Mouse (Mus musculus) megakaryocyte-erythroid progenitor cell, adult 5-6 weeks (primary cell): ENCODE data around the gene Bcl11b. TPM values are rescaled to one million over a fixed set of nuclear protein-coding genes. Genes with fewer than 3 reads are reported as not detected.
A peak's percentile ranks its signal among the peaks of the same experiment; 100 is the strongest.

Experiments used
- ATAC-seq: replicated peaks from 2 replicates; pipeline ENCODE4 v1.8.0; 2016; ENCODE audit warnings: mild to moderate bottlenecking, inconsistent platforms; ENCODE audit not compliant: severe bottlenecking, poor library complexity, low FRiP score, low TSS enrichment
- total RNA-seq, 2 experiments: library from RNA; stranded (forward) in 1 of 2; stranded (reverse) in 1 of 2; fragments of 200-1000, 215-1000 nt in 1 of 2; fragments of >200 nt in 1 of 2; fragmentation: Nextera tagmentation in 1 of 2; gene quantifications; 2 replicates each; pipeline ENCODE4 v1.2.3; 2014 to 2017

The Bcl11b gene
- total RNA-seq, 2 experiments from 2014 or later: 0.59 to 2.0 TPM

DNA sequence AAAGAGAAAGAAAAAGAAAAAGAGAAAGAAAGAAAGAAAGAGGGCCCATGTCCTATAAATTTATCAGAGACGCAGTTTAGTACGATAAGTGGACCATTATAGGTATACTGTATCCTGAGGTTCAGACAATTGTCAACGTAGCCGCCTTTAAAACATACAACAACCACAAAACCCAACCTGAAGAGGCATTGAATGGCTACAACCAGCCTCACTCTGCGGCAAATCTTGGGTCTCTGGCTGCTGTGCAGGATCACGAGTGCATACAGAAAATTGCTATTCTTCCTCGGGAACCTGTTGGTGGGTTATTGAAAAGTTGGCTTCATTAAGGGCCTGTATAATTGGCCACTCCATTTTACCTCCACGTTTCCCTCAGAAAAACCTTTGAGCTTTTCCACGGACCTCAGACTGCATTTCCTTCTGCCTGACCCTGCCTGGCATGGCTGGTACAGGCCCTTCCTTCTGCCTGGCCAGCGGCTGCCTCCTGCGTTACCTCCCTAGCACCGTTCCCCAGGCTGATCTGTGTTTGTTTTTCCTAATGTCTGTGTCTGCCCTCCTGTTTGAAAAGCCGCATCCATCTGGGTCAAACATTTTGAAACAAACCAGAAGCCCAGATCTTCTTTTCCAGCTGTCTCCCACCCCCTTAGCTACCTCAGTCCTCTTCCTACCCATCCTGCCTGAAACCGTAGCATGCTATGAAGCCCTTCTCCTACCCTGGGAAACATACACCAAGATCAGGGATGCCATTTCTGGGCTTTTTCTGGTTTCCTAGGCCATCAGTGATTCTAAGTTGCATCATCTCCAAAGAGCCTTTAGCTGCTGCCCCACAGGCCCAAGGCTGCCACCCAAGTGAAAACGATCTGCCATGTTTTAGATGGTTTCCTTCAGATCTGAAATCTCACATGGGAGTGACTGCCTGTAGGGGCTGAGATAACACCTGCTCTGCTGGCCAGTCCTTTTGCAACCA lies 3.4 kb downstream of the Bcl11b start:
- no peak for ATAC-seq

DNA sequence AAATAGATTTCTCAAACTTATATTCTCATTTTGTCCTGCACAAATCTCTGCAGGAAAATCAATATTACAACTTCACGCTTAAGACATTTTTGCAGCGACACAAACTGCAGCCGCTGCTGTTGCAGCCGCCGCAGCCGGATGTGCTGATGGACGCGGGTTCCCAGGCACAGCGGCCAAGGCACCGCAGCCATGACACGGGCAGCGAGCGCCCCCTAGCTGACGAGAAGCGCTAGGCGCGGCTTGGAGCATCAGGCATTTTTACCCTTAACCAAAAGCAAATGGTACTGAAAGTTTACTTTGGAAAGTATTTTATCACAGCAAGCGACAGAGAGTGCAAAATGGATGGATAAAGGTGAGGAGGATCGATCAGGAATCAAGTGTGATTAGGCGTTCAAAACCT lies 4.7 kb downstream of the Bcl11b start:
- peak; percentile 85 for ATAC-seq

DNA sequence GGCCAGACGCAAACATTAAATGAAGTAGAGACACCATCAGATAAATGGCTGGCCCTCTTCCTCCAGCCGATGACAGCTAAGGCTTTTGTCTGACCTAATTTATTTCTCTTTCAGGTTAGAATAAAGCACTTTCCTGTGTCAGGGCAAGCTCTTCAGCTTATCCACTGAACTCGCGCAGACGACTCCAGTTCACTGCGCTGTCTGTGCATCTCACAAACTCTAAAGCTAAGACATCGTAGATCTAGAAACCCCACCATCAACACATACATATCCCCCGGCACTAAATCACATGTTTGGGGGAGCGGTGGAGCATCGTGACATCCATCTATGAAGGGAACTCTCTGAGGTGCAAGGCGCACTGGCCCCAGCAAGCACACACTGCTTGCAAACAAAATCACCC lies 5.5 kb downstream of the Bcl11b start:
- no peak for ATAC-seq

DNA sequence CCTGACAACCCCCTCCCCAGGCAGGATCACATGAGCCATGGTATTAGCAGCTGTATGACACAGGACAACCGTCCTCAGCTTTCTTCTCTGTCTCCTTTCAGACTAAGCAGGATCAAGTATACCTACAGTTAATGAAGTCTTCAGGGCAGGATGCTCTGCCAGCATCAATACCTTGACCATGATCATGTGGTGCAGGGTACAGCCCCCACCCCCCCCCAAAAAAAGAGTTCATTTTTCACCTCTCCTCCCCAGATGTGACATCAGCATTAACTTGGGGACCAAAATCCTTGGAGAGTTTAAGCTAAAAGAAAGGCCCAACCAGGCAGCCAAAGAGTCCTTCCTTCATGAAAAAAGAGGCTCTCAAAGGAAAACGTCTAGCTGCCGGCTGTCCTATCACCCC lies 6.2 kb downstream of the Bcl11b start:
- ATAC-seq: no peak

DNA sequence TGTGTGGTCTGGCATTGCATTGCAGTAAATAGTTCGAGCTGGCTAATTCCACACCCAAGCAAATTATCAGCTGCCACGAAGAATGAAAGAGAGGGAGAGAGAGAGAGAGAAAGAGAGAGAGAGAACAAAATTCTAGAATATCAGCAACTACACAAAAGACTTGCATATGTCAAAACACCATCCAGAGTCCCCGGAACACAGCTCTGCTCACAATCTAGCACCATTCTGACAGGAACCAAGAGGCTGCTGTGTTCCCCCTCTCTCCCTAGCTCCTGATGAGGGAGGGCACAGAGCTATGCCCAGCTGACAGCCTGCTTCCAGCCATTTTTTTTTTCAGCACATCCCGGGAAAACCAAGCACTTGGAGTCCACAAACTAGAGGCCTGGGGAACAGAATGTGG lies 6.6 kb downstream of the Bcl11b start:
- no peak for ATAC-seq

DNA sequence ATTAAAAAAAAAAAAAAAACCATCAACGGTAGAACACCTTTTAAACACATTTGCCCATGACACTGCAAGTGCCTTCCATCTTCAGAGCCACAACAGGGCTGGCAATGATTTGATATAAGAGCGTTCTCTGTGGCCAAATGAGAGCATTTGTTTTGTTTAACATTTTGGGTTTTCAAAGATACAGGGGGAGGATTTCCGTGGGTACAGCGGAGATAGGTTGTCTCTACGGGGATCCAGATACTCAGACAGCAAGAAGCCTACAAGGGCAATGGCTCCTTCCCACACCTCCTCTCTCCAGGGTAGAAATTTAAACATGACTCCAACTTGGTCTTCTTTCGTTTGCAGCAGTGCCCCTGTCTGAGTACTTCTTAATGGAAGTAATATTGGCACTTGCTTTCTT lies 7.2 kb downstream of the Bcl11b start:
- ATAC-seq: no peak

DNA sequence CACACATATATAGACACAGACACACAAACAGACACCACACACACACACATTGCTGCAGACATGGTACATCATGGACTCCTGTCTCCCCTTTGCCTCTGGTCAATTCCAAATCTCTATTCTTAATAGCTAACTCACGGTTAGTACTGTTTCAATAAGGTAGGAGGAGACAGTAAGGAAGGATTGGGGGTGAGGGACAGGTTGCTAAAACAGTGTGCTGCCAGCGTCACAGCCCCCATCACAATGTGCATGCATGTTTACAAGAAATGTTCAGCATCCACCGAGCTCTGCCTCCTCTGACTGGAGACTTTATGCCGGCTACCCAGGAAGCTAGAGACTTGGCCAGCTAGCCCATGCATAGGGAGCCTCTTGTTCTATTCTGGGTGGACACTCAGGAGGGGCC lies 9.0 kb downstream of the Bcl11b start:
- no peak for ATAC-seq

DNA sequence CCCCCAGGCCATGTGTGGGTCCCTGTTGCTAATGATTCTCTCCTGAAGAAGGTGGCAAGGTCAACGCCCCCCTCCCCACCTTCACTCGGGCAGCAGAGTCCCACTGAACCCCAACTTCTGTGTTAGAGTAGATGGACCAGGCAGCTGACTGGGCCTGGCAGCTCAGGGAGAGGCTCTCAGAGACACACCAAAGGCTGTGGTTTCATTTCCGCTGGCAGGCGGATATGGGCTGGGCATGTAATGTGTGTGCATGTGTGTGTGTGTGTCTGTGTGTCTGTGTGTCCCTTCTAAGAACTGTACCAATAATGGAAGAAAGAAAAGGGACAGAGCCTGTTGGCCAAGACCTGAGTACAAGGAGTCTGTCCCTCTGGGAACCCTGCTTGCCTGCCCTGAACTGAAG lies 10.4 kb downstream of the Bcl11b start:
- no peak for ATAC-seq

DNA sequence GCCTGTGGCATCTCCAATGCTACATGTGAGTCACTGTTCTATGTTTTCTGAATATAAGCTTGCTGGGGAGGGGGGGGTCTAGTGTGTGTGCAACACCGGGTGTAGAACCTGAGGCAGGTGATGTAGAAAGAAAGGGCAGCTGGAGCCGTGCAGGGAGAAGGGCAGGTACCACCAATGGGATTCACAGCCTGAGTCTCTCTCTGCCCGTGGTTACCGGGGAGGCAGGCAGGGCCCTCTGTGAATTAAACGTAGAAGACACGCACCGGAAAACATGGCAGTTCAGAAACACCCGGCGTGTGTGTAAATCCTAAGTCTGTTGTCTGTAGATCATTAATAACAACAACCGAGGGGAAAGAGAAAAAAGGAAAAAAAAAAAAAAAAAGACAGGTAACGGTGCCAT lies 12.2 kb downstream of the Bcl11b start:
- ATAC-seq: no peak

DNA sequence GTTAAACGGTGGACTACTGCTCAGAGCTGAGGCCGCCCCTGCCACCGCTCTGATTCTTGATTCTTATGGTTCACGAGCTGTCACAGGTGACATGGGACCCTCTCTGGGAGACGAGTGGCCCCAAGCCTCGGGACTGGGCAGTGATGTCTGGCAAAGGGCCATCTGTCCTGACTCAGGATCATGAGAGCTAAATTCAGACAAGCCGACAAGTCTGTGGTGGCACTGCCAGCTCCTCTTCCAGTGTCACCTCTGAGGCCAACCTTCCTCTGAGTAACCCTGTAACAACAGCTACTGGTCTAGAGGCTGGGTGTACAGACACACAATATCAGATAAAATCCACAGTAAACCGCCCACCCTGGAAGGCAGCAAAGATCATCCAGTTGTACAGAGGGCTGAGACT lies 20.2 kb downstream of the Bcl11b start:
- no peak for ATAC-seq

DNA sequence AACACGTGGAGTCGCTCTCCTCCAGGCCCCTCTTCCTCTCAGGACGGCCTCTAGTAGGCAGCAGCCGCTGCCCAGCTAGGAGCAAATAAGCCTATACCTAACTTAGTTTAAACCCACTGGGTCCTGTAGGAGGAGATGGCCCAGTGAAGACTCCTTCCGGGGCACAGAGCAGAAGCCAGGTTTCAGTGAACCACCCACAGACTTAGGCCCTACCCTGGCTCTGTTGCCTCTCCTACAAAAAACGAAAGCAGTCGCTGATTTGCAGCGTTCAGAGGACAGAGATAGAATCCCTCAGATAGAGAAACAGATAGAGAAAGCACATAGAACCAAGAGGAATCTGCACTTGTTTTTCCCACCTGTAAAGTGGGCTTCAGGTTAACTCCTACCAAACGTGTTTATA lies 21.1 kb downstream of the Bcl11b start:
- no peak for ATAC-seq

DNA sequence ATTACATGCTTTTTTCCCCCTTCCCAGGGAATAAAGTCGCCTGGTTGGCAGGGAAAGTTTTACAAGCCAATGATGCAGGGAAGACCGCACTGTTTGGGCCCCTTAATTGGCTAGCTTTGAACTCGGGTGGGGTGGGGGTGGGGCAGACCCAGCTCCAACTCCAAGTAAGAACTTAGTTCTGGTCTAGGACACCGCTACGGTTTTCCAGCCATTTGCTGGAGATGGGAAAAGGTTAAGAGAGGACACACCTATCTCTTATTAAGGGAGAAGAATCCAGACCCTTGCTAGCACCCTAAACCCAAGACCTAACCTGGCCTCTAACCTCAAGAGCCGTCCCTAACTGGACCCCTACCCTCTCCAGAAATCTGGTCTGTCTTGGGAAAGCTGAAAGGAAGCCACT lies 22.2 kb downstream of the Bcl11b start:
- no peak for ATAC-seq

DNA sequence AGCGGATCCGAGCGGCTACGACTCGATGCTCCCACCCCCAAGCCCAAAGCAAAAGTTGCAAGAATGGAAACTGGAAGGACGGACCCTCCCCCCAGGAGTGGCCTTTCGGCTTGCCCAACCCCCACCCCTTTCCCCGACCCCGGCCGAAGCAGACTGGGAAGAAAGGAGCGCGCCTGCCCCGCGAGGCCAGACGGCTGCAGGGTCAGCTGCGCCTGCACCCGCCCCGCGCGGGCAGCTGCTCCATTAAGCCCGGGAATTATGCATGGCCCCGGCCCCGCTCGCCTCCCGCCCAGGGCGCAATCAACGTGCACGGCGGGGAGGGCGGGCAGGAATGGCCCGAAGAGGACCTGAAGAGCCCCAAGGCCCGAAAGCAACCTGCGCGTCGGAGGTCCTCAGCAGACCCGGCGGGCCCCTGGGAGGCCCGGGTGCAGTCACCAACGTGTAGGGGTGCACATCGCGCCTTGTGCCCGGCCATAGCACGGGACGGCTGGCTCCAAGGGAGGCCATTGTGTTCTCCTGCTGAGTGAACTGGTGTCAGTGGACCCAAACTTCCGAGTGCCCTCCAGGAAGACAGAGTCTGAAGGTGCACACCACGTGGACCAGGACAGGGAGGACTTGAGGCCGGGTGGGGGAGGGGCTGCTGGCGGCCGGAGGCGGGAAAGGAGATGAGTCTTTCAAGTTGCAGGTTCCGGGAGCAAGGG lies 23.0 kb downstream of the Bcl11b start:
- no peak for ATAC-seq

DNA sequence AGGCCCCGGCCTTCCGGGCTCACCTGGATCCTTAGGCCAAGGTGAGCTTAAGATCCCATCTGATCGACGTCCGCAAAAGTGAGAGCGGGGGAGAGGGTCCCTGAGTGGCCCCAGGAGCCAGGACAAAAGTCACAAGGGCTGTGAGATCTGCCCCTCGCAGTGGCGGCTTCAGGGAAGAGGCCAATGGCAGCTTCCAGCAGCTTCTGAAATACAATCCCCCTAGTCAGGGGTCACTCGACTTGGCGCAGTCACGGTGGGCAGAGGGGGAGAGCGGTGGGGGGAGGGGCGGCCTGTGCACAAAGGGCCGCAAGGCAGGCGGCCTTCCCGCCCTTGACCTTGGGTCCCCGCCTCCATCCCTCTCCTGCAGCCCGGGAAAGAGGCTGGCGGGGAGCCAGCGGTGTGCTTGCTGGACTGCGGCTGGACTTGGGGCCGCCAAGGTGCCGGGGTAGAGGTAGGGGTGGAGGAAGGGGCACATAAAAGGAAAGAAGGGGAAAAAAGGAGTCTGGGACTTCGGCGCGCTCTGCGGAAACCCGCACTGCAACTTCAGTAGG lies 23.6 kb downstream of the Bcl11b start:
- no peak for ATAC-seq

DNA sequence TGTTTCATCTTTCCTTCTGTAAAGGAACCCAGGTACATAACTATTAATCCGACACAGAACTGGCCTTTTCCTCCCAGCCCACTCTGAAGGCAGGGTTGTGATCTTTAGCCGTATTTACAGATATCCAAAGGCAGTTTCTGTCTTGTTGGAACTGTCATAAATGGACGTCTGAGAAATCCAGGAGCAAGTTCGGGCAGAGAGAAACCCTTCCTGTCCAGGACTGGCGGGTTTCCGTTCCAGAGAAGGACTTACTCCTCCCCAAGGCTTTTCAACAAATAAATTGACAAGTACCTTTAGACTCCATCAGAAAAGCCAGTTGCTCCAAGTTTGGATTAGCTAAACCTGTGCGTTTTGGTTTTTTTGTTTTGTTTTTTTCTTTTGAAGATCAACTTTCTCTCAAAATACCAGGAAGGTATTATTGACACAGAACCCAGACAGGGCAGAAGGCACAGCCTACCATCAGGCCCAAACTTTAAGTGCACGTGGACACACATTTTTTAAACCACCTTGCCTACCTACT lies 24.6 kb downstream of the Bcl11b start:
- ATAC-seq: no peak

DNA sequence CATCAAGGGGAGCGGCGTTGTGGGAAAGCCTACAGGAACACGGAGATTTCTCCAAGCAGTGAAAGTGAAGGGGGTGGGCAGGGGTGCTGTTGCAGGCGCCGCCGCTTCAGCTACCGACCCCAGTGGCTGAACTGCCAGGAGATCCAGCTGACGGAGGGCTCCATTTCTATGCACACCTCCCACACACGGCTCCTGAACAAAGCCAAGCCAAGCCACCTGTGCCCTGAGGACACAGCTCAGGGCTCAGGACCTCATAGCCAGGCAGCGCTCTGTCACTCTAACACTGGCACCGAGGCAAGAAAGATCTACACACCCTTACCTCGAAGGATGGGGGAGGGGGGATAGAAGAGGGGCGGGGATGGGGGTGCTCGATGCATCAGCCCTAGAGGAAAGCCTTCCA lies 25.3 kb downstream of the Bcl11b start:
- ATAC-seq: no peak

DNA sequence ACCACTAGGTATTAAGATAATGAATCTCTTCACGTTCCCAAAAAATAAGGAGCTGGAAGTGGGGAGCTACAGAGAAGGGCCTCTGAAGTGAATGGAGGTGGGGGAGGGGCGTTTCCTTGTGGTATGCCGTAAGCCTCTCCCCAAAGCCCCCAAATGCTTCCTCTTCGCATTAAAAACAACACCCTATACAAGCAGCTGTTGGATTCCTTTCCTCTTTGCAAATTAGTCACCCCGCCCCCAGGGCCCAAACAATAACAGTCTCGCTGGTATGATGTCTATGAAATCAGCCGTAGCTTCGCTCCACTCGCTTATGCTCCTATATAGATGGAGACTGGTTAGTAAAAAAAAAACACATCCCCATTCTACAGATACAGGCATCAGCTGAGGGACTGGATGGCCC lies 25.9 kb downstream of the Bcl11b start:
- ATAC-seq: no peak

DNA sequence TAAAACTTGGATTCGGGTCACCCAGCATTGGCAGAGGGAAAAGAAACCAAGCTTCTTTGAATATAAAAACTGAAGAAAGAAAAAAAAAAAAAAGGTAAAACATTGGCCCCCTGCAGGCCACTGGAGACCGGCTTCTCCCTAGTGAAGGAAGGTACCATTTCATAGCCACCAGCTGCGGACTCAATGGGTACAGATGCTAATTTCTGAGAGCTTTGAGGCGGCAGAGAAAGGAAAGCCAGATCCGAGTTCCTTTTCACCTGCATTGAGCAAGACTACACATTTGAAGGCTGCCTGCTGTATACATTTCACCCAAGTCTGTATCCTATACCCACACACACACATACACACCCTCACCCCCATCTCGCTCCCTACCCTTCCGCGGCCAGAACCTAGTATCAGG lies 26.3 kb downstream of the Bcl11b start:
- ATAC-seq: no peak

DNA sequence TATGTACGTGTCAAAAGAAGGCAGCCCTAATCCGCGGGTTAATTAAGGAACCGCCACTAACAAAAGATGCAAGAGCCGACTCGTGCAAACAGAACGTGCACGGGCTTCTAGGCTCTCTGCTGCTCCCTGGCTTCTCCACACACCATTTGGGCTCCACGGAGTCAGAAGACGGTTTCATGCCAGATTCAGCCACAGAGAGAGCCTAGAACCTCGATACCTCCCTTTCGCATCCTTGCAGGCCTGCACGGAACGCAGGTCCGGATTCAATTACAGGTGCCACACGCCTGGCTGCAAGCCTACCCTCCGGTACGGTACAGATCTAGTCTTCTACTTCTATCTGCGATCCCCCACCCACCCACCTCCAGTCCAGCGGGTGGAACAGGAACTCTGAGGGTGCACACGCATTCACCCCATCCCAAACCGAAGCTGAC lies 26.8 kb downstream of the Bcl11b start:
- ATAC-seq: no peak

DNA sequence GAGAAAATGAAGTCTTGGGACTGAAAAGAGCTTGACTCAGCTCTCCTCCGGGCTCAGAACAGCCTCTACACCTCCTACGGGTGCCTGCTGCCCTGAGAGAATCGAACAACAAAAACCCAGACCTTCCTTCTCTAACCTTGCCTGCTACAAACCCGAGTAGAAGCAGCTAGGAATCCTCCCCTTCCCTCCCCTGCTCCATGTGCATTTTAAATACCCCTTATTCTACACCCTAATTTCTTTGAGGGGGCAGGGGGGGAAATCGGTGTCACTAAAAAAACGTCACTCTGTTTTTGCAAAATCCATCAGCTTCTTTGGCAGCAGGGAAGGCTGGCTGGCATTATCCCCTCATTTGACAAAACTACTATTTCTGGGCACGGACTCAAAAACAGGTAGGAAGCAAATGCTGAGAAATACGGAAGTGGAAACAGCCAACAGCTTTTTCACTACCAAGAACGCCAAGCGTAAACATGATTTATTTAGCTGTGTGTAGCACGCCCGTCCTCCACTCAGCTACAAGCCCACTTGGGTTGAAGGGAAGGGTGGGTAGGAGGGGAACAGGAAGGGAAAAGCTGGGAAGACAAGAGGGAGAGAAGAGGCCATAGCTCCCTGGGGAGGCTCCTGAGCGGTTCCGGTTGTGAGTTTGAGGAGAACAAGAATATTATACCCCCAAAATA lies 27.4 kb downstream of the Bcl11b start:
- no peak for ATAC-seq
